Mouse (Mus musculus): ENCODE data around the gene Pradc1. TPM values are rescaled to one million over a fixed set of nuclear protein-coding genes. Genes with fewer than 3 reads are reported as not detected.

Gene Pradc1
- 44.2 and 50.9 TPM in 2 replicates for polyA plus RNA-seq (2015; fragmentation: Nextera tagmentation; extraction: Ambion mirVana)

- no peaks in the 10 kb centered on the region for H3K9me3 ChIP-seq (replicated peaks; ENCODE audit: control insufficient read depth, low read length)
- peak within 1 kb of the TSS; percentile 90 for H3K27ac ChIP-seq (ENCODE audit: low read length)
- peaks cover 32% of the 10 kb centered on the region for H3K4me1 ChIP-seq (ENCODE audit: control insufficient read depth, insufficient read depth, low read length)
- H3K27me3 ChIP-seq (ENCODE audit: control insufficient read depth, insufficient read depth, low read length), result no peaks in the 10 kb centered on the region
- H3K9ac ChIP-seq (ENCODE audit: low read length), result peak within 1 kb of the TSS; percentile 87
- H3K4me3 ChIP-seq (ENCODE audit: low read length), result peak within 1 kb of the TSS; percentile 64
- WGBS, result under 1% methylated on average over 54 of the region's 54 CpGs
- ATAC-seq (replicated peaks; ENCODE audit: extremely low read depth, insufficient read depth, low FRiP score), result peak; percentile 90
- H3K4me2 ChIP-seq (ENCODE audit: low read depth, low read length), result peak within 1 kb of the TSS; percentile 93
- peaks cover 2% of the 10 kb centered on the region; the same call in 1 of the 2 replicates for H3K36me3 ChIP-seq (ENCODE audit: control insufficient read depth, insufficient read depth)
These were observed at the start of gene Pradc1 for GRCm38 (mm10) chr6:85451664-85452410. Gene Pradc1, minus strand, starts transcription at chr6:85451970.

DNA sequence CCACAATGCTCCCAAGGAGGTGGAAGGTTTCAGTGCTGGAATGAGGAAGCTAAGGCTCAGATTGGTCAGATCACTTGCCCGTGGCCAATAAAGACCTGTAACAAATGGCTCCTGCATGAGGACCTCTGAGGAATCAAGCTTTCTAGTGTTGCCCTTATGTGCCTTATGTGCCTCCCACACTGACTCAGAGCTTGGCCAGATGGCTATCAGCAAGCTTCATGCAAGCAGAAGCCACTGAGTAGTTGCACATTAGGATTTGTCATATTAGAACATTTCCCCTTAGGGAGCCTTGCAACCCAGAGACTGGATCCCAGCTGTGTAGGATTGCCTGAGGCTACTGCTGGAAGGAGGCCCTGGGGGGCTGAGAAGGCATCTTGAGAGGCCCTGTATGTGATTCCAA lies 48.6 kb upstream of the Pradc1 start:
- Histone ChIP-seq H3K27ac (ENCODE audit: low read length) (no peak overlapping the region), H3K4me1 (ENCODE audit: control insufficient read depth, insufficient read depth, low read length) (peaks cover 4% of the 10 kb centered on the region), H3K27me3 (ENCODE audit: control insufficient read depth, insufficient read depth, low read length) (peaks cover 40% of the 10 kb centered on the region), H3K9me3 (replicated peaks; ENCODE audit: control insufficient read depth, low read length) (no peaks in the 10 kb centered on the region), H3K9ac (ENCODE audit: low read length) (no peak overlapping the region), H3K4me2 (ENCODE audit: low read depth, low read length) (no peak overlapping the region), H3K4me3 (ENCODE audit: low read length) (no peak overlapping the region), H3K36me3 (ENCODE audit: control insufficient read depth, insufficient read depth) (no peaks in the 10 kb centered on the region)
- no peak for ATAC-seq (replicated peaks; ENCODE audit: extremely low read depth, insufficient read depth, low FRiP score)
- 52% methylated on average over 1 of the region's 1 CpGs for WGBS

GRCm38 (mm10) chr6:85498147-85498546 lies 46.4 kb upstream of the Pradc1 start:
- 52% methylated on average over 9 of the region's 9 CpGs for WGBS
- no peak overlapping the region for H3K4me3 ChIP-seq (ENCODE audit: low read length)
- no peaks in the 10 kb centered on the region for H3K36me3 ChIP-seq (ENCODE audit: control insufficient read depth, insufficient read depth)
- peaks cover 23% of the 10 kb centered on the region for H3K27me3 ChIP-seq (ENCODE audit: control insufficient read depth, insufficient read depth, low read length)
- H3K4me2 ChIP-seq (ENCODE audit: low read depth, low read length), result no peak overlapping the region
- no peaks in the 10 kb centered on the region for H3K9me3 ChIP-seq (replicated peaks; ENCODE audit: control insufficient read depth, low read length)
- ATAC-seq (replicated peaks; ENCODE audit: extremely low read depth, insufficient read depth, low FRiP score), result no peak
- no peak overlapping the region for H3K9ac ChIP-seq (ENCODE audit: low read length)
- no peak overlapping the region for H3K27ac ChIP-seq (ENCODE audit: low read length)
- peaks cover 4% of the 10 kb centered on the region for H3K4me1 ChIP-seq (ENCODE audit: control insufficient read depth, insufficient read depth, low read length)

DNA sequence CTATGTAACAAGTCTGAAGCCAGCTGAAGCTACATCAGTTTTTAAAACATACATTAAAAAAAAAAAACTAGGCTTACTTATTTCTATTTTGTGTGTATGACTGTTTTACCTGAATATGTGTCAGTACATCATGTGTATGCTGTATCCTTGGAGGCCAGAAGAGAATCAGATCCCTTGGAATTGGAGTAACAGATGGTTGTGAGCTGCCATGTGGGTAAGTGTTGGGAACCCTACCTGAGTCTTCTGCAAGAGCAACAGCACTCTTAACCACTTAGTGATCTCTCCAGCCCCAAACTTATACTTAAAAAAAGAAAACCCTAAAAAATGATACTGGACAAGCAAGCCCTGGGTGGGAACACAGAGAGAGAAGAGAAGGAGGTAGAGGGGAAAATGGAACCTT lies 45.2 kb upstream of the Pradc1 start:
- H3K36me3 ChIP-seq (ENCODE audit: control insufficient read depth, insufficient read depth), result no peaks in the 10 kb centered on the region
- no peaks in the 10 kb centered on the region for H3K9me3 ChIP-seq (replicated peaks; ENCODE audit: control insufficient read depth, low read length)
- H3K4me1 ChIP-seq (ENCODE audit: control insufficient read depth, insufficient read depth, low read length), result no peaks in the 10 kb centered on the region
- H3K27me3 ChIP-seq (ENCODE audit: control insufficient read depth, insufficient read depth, low read length), result peaks cover 13% of the 10 kb centered on the region; the same call in 1 of the 2 replicates
- H3K4me3 ChIP-seq (ENCODE audit: low read length), result no peak overlapping the region
- no peak overlapping the region for H3K9ac ChIP-seq (ENCODE audit: low read length)
- no peak overlapping the region for H3K27ac ChIP-seq (ENCODE audit: low read length)
- no peak overlapping the region for H3K4me2 ChIP-seq (ENCODE audit: low read depth, low read length)
- ATAC-seq (replicated peaks; ENCODE audit: extremely low read depth, insufficient read depth, low FRiP score), result no peak

DNA sequence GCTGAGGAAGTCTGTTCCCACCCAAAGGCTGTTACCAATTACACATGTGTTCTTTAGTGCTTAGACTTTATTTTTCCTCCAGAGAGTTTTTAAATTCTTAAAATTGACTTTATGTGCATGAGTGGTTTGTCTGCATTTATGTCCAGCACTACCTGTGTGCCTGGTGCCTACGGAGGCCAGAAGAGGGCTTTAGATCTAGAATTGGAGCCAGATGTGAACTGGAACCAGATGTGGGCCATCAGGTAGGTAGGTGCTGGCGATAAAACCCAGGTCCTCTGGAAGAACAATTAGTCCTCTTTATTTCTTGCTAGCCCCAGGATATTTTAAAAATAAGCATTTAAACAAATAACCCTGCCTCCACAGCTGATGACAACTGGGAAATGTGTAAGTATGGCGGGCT lies 39.8 kb upstream of the Pradc1 start:
- Histone ChIP-seq H3K9me3 (replicated peaks; ENCODE audit: control insufficient read depth, low read length) (no peaks in the 10 kb centered on the region), H3K27me3 (ENCODE audit: control insufficient read depth, insufficient read depth, low read length) (0 out of 2 replicates have a peak, but pooled peaks cover 5% of the 10 kb centered on the region), H3K36me3 (ENCODE audit: control insufficient read depth, insufficient read depth) (no peaks in the 10 kb centered on the region), H3K9ac (ENCODE audit: low read length) (no peak overlapping the region), H3K27ac (ENCODE audit: low read length) (no peak overlapping the region), H3K4me1 (ENCODE audit: control insufficient read depth, insufficient read depth, low read length) (no peaks in the 10 kb centered on the region), H3K4me3 (ENCODE audit: low read length) (no peak overlapping the region), H3K4me2 (ENCODE audit: low read depth, low read length) (no peak overlapping the region)
- WGBS, result 81% methylated on average over 3 of the region's 3 CpGs
- no peak for ATAC-seq (replicated peaks; ENCODE audit: extremely low read depth, insufficient read depth, low FRiP score)

- no peak overlapping the region for H3K9ac ChIP-seq (ENCODE audit: low read length)
- peaks cover 14% of the 10 kb centered on the region for H3K27me3 ChIP-seq (ENCODE audit: control insufficient read depth, insufficient read depth, low read length)
- no peaks in the 10 kb centered on the region for H3K4me1 ChIP-seq (ENCODE audit: control insufficient read depth, insufficient read depth, low read length)
- ATAC-seq (replicated peaks; ENCODE audit: extremely low read depth, insufficient read depth, low FRiP score), result no peak
- no peaks in the 10 kb centered on the region for H3K36me3 ChIP-seq (ENCODE audit: control insufficient read depth, insufficient read depth)
- H3K9me3 ChIP-seq (replicated peaks; ENCODE audit: control insufficient read depth, low read length), result no peaks in the 10 kb centered on the region
- H3K4me2 ChIP-seq (ENCODE audit: low read depth, low read length), result no peak overlapping the region
- H3K4me3 ChIP-seq (ENCODE audit: low read length), result no peak overlapping the region
- WGBS, result 66% methylated on average over 4 of the region's 4 CpGs
- H3K27ac ChIP-seq (ENCODE audit: low read length), result no peak overlapping the region
These were observed 38.5 kb upstream of the Pradc1 start for GRCm38 (mm10) chr6:85490252-85490651.

GRCm38 (mm10) chr6:85489717-85490116 lies 37.9 kb upstream of the Pradc1 start:
- Histone ChIP-seq H3K36me3 (ENCODE audit: control insufficient read depth, insufficient read depth) (no peaks in the 10 kb centered on the region), H3K4me3 (ENCODE audit: low read length) (no peak overlapping the region), H3K27ac (ENCODE audit: low read length) (no peak overlapping the region), H3K27me3 (ENCODE audit: control insufficient read depth, insufficient read depth, low read length) (peaks cover 19% of the 10 kb centered on the region), H3K9me3 (replicated peaks; ENCODE audit: control insufficient read depth, low read length) (no peaks in the 10 kb centered on the region), H3K4me2 (ENCODE audit: low read depth, low read length) (no peak overlapping the region), H3K4me1 (ENCODE audit: control insufficient read depth, insufficient read depth, low read length) (no peaks in the 10 kb centered on the region), H3K9ac (ENCODE audit: low read length) (no peak overlapping the region)
- 74% methylated on average over 3 of the region's 3 CpGs for WGBS
- ATAC-seq (replicated peaks; ENCODE audit: extremely low read depth, insufficient read depth, low FRiP score), result no peak

DNA sequence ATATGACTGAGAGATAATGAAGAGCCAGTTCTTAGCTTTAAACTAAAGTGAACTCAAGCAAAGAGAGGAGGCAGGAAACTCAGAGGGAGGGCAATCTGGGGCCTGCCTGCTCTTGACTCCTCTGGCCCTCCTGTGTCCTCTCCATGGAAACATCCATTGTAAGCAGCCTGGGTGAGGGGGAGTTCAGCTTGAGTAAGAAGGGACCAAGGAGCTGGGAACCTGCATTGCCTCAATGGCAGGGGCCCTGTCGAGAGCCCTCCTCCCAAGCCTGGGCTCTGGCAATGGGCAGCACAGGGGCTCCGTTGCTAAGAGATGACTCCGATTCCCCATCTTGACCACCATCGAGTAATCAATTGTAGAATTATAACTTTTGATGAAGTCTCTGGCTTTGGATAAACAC lies 36.7 kb upstream of the Pradc1 start:
- H3K27me3 ChIP-seq (ENCODE audit: control insufficient read depth, insufficient read depth, low read length), result peaks cover 32% of the 10 kb centered on the region
- no peak overlapping the region for H3K4me2 ChIP-seq (ENCODE audit: low read depth, low read length)
- H3K9ac ChIP-seq (ENCODE audit: low read length), result no peak overlapping the region
- no peak overlapping the region for H3K27ac ChIP-seq (ENCODE audit: low read length)
- no peak for ATAC-seq (replicated peaks; ENCODE audit: extremely low read depth, insufficient read depth, low FRiP score)
- H3K9me3 ChIP-seq (replicated peaks; ENCODE audit: control insufficient read depth, low read length), result no peaks in the 10 kb centered on the region
- H3K36me3 ChIP-seq (ENCODE audit: control insufficient read depth, insufficient read depth), result no peaks in the 10 kb centered on the region
- H3K4me1 ChIP-seq (ENCODE audit: control insufficient read depth, insufficient read depth, low read length), result peaks cover 7% of the 10 kb centered on the region; the same call in 1 of the 2 replicates
- no peak overlapping the region for H3K4me3 ChIP-seq (ENCODE audit: low read length)
- WGBS, result 73% methylated on average over 4 of the region's 4 CpGs

GRCm38 (mm10) chr6:85485738-85486137 lies 34.0 kb upstream of the Pradc1 start:
- 67% methylated on average over 2 of the region's 2 CpGs for WGBS
- Histone ChIP-seq H3K27ac (ENCODE audit: low read length) (no peak overlapping the region), H3K9me3 (replicated peaks; ENCODE audit: control insufficient read depth, low read length) (no peaks in the 10 kb centered on the region; the same call in 1 of the 2 replicates), H3K27me3 (ENCODE audit: control insufficient read depth, insufficient read depth, low read length) (peaks cover 53% of the 10 kb centered on the region), H3K9ac (ENCODE audit: low read length) (no peak overlapping the region), H3K36me3 (ENCODE audit: control insufficient read depth, insufficient read depth) (no peaks in the 10 kb centered on the region), H3K4me2 (ENCODE audit: low read depth, low read length) (no peak overlapping the region), H3K4me1 (ENCODE audit: control insufficient read depth, insufficient read depth, low read length) (peaks cover 7% of the 10 kb centered on the region; the same call in 1 of the 2 replicates), H3K4me3 (ENCODE audit: low read length) (no peak overlapping the region)
- no peak for ATAC-seq (replicated peaks; ENCODE audit: extremely low read depth, insufficient read depth, low FRiP score)

Measured in heart, embryonic 16.5 days (tissue).